Mouse (Mus musculus): Measurements from ENCODE around the gene Chd5.

DNA sequence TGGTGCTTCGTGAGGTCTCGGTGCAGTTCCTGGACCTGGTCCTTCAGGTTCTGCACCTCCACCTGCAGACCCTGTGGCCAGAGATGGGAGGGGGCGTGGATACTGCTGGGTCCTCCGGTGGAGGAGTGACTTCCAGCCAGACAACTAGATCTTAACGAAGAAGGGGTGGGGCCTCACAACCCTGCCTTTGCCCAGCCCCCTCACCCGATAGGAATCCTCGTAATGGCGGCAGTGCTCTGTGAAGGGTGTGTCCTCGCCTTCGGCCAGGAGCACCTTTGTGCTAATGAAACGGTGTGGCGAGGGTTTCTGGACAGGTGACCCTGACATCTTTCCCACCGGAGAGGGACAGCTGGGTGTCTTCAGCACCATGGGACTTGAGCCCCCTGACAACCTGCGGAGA, 26.3 kb upstream of the Chd5 start:
- no peak for TF ChIP-seq CTCF (IDR thresholded peaks at IDR 0.05; ENCODE audit: low read depth)
- TF ChIP-seq EP300 (IDR thresholded peaks at IDR 0.05; ENCODE audit: low read depth) = no peak

Data from liver, postnatal 0 days (tissue).